Mouse (Mus musculus) right cerebral cortex, adult 2 months (tissue): ENCODE results near the gene Trappc2l.
"Not testable (repeated sequence)": the region's sequence is repeated elsewhere in the genome, so short reads cannot be mapped to it uniquely, and the experiment has no call there.

Source experiments
- DNase-seq, 2 experiments: peaks; one replicate each; pipeline ENCODE4 v3.0.0; 2021 to 2022; ENCODE audit warnings: low spot score in 2 of 2

Gene Trappc2l

DNA sequence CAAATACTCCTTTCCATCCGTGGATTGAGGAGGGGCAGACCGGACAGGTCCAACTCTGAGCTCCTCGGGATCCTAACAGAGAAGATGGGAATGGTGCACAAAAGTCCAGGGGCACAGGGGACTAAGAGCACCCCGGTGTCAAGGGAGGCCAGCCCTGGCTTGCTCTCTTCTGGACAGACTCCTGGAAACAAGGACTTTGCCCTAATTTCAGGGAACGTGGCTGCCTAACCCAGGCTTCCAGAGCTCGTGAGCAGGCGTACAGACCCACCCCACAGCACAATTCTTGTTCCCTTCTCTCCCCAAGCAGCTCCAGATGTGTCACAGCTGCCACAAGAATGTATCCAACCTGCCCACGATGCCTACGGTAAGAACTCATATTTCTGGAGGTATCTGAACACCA lies 14.4 kb downstream of the Trappc2l start:
- no peak for DNase-seq

DNA sequence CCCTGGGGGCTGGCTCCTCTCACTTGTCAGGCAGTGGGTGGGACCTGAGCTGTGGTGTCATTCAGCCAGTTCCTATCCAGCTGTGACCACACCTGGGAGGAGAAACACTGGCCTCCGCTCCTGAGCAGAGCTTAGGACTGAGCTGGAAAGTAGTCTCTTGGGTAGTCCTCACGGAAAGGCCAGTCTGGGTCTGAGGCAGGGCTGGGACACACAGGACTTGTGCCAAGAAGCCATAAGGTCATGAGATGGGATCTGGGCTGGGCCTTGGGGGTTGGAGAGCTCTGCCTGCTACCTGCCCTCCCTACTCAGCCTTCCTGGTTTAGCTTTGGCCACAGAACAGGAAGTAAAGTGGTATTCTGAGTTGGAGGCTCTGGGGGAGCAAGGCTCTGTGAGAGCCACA lies 15.5 kb downstream of the Trappc2l start:
- DNase-seq = no peak

DNA sequence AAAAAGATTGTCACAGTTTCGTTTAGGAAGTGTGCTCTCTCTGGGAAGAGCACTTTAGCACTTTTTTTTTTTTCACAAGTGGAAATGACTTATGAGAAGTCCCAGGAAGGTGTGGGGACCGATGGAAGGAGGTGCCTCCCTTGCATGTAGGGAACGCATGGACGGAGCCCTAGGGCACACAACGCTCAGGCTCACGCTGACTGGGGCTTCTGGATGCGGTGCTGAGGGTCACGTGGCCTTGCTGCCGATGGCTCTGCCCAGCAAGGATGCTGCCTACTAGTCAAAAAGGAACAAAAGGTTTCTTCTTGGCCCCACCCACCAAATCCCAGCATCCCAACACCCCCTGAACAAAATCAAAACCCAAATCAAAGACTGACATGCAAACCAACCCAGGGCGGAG lies 17.9 kb downstream of the Trappc2l start:
- no peak for DNase-seq

DNA sequence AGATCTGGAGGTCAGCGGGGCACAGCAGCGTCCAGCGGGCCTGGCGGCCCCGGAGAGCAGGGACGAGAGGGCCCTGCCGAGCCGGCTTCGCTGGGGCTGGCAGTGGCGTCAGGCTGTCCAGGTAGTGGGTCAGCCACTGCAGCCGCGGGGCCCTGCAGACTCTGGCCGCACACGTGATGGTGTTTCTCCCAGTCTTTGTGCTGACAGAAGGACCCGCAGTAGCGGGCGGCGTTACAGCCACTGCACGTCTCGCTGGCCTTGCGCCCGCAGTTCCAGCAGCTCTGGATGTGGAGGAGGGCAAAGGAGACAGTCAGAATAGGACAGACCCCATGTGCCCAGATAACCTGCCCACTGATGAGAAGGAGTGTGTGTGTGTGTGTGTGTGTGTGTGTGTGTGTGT lies 19.3 kb downstream of the Trappc2l start:
- DNase-seq = no peak

DNA sequence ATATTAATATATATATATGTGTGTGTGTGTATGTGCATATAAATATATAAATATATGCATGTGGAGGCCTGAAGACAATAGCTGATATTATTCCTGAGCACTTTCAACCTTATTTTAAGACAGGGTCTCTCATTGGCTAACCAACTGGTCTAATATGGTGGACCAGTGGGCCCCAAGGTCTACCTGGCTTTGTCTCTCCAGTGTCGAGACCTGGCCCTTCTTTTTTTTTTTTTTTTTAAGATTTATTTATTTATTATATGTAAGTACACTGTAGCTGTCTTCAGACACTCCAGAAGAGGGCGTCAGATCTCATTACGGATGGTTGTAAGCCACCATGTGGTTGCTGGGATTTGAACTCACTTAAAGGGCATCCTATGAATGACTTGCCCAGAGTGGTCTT lies 20.7 kb downstream of the Trappc2l start:
- not testable (repeated sequence) for DNase-seq

DNA sequence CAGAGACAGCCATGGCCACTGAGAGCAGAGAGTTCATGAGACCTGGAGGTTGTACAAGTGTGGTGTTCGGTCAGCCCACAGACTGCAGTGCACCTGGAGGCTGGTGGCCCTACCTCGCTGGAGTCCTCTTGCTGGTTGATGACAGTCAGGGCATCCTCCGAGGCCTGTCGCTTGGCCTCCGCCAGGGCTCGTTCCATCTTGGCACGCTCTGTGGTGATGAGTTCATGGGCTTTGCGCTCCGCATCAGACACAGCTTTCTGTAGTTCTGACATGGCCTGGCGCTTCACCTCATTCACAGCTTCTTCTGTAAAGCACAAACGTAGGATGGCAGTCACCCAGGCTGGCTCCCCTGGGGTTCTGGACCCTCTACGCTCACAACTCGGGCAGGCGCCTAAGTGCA lies 21.8 kb downstream of the Trappc2l start:
- DNase-seq = no peak

DNA sequence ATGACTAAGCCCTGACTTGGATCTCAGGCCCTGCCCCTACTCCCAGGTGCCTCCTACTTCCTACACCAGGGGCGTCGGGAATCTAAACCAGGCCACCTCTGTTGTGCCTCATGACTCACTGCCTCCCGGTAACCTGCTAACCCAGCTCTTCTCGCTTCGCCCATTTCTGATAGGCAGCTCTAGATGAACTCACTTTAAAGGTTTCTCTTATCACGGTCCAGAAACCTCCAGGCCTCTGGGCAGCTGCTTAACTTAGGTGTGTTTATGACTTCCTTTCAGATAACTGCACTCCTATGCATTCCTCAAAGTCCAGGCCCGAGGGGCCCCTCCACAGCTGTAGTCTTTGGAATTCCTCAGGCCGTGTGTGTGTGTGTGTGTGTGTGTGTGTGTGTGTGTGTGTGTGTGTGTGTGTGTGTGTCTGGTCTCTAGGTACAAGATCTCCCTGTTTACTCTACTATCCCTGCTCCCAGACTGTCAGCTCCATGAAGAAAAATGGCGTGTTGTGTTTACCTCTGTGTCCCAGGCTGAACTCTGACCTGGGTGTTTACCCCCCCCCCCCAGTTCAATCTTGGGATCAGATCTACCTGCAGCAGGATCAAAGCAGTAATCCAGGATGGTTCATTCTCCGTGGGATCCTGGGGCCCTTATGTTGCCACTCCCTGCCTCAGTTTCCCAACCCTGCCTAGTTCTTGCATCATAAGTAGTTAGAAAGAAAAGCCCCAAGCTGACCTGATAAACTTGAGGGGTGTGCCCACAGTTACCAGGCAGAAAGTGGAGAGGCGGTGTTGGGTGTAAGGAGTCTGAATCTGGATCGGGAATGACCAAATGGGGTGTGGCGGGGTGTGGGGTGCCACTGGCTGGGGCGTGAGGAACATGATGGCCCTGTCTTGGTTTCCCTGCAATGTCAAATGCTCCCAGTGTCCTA lies 24.7 kb downstream of the Trappc2l start:
- DNase-seq = no peak

DNA sequence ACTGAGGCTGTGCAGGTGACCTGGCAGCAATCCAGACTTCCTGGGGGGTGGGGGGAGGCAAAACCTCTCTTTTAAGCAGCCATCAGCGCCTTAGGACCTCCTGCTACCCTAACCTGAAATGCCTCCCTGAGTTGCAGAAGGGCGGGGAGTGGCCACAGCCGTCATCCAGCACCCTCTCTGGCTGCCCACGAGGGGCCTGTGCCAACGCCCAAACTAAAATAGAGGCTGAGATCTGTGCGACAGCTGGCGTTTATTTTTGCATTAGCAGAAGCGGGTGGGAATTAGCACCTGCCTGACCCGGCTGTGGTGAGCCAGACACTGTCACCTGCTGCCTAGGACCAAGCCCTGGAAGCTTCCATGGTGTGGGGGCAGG lies 25.3 kb downstream of the Trappc2l start:
- DNase-seq = peak; percentile 53 to 63

DNA sequence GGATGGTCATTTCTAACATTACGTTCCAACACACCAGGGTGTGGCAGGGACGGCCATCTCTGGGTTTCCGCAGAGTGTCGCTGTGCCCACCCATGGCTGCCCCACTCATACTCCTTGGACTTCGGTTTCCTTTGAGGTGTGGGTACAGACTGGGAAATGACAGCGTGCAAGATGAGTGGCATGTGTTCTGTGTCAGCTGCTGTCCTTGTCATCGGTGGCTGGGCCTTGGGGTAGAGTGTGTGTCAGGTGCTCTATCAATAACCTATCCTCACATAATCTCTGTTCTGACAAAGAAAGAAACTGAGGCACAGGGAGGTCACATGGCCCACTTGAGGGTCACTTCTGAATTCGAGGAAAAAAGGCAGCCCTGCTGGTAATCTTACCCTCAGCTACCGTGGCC lies 25.8 kb downstream of the Trappc2l start:
- DNase-seq = no peak

DNA sequence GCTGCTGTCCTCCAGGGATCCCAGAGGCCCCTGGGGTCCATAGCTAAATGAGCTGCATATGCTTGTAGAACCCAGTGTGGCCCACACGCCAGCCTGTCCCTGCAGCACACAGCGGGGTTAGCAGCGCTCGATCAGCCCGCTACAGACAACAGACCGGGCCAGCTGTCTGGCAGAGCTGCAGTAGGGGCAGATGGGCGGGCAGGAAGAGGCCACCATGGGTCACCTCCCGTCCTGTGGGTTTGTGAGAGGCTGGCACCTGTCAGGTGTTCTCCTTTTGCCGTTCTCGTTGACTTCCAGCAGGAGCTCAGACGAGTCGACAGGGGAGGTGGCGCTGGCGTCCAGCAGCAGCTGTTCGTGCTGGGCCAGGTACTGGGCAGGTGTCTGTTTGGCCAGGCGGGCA lies 27.2 kb downstream of the Trappc2l start:
- DNase-seq = no peak

DNA sequence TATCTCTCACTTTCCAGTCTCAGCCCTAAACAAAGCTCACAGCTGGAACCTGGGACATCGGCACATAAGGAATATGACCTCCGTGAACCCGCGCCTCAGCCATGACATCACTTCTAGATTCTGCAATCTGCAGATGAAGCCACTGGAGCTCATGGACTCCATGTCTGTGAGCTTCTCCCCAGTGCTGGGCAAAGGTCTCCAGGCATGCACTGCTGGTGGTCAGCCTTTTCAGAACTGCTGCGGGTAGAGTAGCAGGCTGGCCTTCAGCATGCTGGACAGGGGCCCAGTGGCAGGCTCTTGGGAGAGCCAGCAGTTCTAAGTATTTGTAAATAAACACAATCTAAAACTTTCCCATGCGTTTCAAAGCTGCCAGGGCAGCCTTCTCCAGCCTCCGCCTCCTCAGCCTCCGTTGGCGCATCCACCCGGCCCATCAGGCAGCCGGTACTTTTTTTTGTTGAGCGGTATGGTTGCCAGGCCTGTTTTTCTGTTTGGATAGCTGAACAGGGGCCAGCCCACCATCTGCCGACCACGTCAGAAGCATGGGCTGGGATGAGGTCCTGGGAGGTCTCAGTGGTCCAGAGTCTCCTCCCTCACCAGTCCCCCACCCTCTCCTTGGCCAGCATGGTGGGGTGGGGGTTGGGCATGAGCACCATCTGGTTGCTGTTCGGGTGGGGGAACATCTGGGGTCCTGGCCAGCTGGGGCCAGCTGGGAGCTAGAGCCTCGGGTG lies 28.2 kb downstream of the Trappc2l start:
- no peak for DNase-seq

DNA sequence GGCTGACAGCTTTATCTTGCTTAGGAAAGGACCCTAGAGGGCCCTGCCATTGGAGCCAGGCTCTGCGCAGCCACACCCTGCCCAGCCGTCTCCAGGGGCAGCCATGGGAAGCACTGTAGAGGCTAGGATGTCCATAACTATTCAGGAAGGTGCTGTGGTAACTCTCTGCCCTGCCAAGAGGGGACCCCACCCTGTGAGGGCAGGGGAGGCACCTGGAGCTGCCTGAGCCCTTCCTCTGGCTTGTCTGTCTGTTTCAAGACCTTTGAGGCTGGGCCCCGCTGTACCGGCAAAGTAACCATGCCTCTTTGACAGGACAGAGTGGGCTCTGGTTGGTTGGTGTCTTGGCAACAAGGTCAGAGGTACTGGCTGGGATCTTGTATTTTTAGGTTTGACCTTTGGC lies 29.4 kb downstream of the Trappc2l start:
- no peak for DNase-seq

DNA sequence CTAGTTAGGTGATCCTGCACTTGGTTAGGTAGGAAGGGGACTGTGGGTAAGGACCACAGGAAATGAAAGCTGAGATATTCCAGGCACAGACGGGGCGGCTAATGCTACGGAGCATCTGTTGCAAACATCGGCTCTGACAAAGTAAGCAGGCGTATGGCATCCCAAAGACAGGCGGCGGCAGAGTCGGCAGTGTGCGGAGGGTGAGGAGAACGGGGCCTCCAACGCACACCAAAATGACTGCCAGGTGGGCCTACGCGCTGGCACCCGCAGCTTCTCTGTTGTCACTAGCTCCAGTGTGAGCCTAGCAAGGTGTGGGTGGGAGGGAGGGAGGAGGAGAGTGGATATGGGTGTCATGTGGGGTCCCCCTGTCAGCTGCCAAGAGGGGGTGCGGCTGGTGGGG lies 30.0 kb downstream of the Trappc2l start:
- peak; percentile 85 to 86 for DNase-seq

DNA sequence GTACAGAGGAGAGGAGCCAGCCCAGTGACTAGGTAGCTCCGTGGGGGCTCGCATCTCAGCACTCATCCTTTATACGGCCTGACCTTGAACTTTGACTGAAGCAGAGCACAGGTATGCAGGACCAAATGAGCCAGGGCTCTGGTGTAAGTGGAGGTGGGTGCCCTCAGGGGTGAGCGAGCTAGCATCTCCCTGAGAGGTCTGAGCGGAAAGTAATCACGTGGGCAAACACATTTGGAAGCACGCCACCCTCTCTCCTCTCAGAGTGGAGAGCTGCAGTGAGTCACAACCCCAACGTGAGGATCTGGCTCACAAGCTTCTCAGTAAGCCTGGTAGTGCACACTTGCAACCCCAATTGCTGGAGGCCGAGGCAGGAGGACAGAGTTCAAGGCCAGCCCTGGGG lies 30.6 kb downstream of the Trappc2l start:
- peak; percentile 70 to 75 for DNase-seq

DNA sequence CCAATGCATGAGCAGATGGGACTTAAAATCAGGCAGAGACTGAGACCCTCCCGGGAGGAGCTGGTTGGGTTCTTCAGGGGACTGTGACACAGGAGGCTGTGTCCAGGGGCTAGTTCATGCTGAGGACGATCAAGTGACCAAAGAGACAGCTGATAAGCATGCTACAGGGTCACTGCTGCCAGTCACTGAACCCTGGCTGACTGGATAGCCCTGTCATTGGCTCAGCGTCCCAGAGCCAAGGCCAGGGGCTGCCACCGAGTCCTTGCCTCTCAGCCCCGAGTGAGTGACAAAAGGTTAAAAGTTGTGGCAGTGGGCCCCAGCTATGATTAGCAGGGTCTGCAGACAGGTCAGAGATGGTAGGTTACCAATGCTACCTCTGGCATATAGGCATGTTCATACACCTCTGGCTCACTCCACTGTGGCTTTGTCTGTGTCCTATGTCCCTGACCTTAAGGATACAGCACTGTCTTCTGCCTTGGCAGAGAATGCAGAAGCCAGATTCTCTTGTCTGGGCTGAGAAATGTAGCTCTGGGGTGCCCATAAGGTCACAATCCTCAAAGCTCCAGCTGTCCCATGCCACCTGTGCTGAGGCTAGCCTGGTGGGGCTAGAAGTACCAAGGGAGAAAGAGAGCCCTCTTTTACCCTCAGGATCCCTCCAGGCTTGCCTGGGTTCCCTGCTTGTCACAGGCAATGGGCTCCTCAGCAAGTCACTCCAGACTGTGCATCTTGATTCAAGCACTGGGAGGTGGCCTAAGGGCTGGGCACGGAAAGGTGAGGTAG lies 32.9 kb downstream of the Trappc2l start:
- no peak for DNase-seq

DNA sequence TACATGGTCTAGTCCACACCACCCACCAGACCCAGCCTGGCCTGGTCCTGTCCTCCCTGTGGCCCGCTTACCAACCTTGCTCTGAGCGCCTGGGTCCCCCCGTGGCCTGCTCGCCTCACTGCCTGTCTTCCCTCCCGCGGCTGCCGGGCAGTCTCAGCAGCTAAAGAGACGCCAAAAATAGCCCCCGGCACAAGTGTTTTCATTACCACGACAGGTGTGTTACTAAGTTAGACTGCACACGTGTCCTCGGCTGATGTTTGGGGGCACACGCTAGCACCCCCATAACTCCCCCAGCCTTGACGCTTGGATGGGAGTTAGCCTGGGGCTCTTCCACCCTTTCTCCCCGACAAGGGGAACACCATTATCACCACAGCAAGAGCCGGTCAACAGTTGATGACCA lies 34.9 kb downstream of the Trappc2l start:
- no peak for DNase-seq

DNA sequence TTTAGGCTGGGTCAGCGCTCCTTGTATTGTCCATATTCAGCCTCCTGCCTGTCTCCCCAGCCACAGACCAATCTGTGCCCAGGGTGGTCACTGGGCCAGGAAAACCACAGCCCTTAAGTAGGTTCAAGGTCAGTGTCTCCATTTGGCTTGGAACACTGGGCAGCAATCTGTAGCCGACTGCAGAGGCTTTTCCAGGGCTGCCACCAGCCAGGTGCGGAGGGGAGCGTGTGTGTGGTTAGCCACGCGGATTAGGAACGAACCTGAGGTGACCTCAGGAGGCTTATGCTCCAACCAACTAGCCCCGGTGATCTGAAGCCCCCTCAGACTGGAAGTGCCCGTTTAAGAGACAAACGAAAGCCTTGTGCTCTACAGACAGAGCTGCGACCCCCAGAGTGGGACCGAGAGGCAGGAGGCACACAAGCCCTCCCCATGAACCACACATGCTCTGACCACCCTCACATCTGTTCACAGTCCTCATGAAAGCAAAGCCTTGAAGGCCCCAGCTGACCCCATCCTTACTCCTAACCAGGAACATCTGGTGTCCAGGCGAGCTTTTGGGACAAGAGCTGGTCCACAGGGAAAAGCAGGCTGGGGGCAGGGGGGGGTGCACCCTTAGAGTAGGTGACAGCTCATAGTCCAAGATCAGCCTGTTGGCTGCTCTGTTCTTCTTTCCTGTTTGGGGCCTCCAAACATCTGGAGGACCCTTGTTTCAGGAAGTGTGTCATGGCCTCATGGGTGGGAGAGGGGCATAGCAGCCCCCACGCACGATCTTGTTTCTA lies 36.9 kb downstream of the Trappc2l start:
- DNase-seq = no peak

DNA sequence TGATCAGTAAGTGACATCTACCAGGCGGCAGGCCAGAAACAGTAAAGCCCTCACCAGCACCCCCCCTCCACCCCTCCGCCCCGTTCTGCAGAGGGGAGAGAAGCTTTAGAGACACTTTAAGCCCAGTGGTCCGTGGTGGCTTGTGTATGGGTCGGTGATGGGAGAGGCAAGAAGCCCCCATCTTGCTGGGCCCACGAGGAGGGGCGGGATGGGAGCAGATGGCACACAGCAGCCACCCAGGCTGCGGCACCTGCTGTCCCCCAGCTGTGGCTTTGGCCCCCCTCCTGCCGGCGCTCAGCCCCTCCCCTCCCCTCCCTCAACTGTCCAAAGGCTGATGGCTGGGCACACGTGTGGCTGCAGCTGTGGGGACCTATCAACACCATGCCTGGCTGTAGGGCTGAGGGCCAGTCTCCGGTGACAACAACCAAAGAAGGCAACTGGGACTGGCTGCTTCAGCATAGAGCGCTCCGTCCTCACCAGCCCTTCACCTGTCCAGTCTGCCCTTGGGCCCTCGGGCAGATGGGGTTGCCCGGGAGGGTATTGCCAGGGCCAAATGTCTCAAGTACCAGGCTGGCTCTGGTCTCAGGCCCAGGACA lies 40.0 kb downstream of the Trappc2l start:
- DNase-seq = no peak

DNA sequence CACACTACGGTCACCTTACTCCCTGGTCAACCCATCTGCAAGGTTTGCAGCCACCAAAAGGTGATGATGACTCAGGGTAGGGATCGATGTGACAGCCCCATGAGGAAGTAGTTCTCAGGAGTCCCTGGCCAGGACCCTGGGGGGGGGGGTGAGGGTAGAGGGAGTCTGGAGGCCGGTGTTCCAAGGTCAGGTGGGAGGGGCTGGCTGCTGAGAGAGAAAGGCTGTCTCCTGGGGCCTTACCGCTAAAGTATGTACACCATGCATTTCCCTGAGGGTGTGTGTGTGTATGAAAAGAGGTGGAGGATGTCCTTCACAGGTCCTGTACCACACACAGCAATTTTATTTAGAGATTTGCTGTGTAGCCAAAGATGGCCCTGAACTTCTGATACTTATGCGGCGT lies 41.2 kb downstream of the Trappc2l start:
- DNase-seq = no peak

DNA sequence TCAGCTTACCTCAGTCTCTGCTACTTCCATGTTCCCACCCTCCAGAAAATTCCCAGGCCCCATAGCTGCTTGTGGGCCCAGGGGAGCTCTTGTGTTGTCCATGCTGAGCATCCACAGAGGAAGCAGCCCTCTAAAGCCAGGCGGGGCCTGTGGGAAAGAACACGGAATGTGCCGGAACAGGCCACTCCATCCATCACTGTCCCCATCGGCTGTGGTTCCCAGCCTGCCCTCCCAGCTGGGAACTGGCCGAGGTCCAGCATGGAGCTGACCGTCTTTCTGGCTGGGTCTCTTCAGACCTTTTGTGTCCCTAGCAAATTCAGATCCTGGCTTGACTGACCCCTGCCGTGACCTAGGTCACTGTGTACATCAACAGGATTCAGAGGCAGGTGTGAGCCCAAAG lies 43.3 kb downstream of the Trappc2l start:
- DNase-seq = no peak
